Mouse (Mus musculus): ENCODE results near the gene Raly. TPM values are rescaled to one million over a fixed set of nuclear protein-coding genes. Genes with fewer than 3 reads are reported as not detected.

The Raly gene
- total and polyA plus RNA-seq, 3 experiments = 214 to 334 (median 277) TPM

DNA sequence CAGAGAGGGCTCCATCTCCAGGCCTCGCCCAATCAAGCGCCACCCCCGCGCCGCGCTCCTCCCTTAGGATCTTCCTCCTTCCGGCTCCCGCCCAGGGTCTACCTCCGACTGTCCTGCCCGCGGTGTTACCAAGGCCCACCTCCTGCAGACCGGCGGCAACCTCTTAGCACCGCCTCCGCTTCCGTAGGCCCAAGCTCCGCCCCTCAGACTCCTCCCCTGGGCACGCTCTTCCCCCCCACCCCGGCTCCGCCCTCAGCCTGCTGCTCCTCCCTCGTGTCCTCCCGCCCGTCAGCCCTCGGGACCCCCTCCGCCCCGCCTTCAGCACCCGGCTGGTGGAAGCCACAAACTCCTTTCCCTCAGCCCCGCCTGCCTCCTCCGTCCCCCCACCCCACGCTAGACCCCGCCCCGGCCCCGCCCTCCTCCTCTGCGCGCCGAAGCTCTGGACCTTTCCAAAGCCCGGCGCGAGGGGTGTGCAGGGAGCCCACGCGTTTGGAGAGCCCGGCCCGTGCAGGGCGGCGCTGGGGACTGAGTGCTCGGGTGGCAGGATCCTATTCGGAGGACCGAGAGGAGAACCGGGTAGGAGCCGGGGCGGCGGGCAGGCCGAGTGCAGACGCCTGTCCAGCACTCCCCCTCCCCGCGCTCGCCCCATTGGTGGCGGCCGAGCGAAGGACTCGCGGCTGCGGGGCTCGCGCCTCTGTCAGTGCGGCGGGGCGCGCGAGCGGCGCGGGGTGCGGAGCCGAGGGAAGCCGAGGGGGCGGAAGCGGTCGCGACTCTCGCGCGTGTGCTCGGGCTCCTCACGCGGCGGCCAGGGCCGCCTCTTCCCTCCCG is at the start of gene Raly, which contains the start of gene a (continued):
- no peak for TF ChIP-seq ETS1 (conservative IDR thresholded peaks at IDR 0.05; ENCODE audit: low read depth, low read length)

DNA sequence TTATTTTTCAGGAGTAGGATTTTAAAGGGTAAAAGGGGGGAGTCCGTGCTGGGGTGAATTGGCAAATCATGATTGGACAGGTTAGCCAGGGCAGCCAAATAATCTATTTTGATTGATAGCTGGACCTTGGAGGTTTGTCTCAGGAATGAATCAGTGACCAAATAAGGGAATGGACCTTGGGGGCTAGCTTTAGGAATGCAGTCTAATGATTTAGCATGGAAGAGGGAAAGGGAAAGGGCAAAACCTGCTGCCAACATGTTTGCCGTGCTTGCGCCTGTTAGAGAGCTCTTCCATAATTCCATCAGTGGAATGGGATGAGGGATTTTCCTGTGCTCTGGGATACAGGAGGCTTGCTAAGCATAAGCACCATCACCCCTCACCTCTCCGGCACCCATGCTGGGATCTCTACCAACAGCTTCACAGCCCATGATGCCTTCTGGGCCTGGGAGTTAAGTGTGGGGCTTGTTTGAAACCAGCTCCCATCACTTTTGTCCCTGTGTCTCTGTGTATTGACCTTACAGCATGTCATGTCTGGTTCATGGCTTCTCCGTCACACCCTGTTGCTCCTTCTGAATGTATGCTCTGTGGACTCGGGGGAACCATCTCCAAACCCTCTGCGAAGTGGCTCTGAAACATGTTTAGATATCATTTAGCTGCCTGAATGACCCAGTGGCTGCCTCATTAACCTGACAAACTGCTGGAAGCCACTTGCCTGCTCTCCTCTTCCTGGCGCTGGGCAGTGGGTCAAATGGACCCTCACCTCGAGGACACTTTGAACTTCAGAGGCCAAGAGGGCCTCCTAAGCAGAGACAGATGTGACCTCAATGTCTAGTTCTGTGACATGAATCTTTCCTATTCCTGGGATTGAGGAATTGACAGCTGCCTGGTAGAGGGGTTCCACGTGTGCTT is 47.7 kb upstream of the Raly start:
- Histone ChIP-seq H3K4me3 (replicated peaks in 1 of 3; ENCODE audit: low read depth in 2 of 3, low read length in 2 of 3, poor library complexity in 1 of 3) (no peak overlapping the region), H3K36me3 (replicated peaks in 1 of 2; ENCODE audit: control insufficient read depth in 1 of 2, insufficient read depth in 1 of 2, low read length in 1 of 2) (no peaks in the 10 kb centered on the region), H3K27me3 (replicated peaks) (peaks cover 1% of the 10 kb centered on the region), H3K79me2 (replicated peaks; ENCODE audit: control insufficient read depth, extremely low read depth, insufficient read depth, poor library complexity, severe bottlenecking) (no peaks in the 10 kb centered on the region), H3K27ac (ENCODE audit: insufficient read depth, low read depth) (no peak overlapping the region), H3K9me3 (replicated peaks; ENCODE audit: low read length) (no peaks in the 10 kb centered on the region), H3K4me2 (ENCODE audit: insufficient read depth, low read depth, poor library complexity, severe bottlenecking) (no peak overlapping the region), H3K9ac (ENCODE audit: insufficient read depth, low read depth) (no peak overlapping the region), H3K4me1 (ENCODE audit: control insufficient read depth in 1 of 2, insufficient read depth in 2 of 2) (peaks cover 3 to 5% of the 10 kb centered on the region in 2 experiments; a peak in 1 of 4 replicates)
- no peak for DNase-seq (ENCODE audit: extremely low read depth)
- dilution Hi-C loops (cut with MboI; ENCODE audit: extremely low pct_ligation_motif_present, extremely low pct_unique_long_range_greater_than_20kb, low sequenced_read_pairs) (no loop called here), in situ Hi-C loops (cut with MboI; ENCODE audit: low pct_ligation_motif_present, low pct_unique_long_range_greater_than_20kb, low sequenced_read_pairs) (no loop called here)
- TF ChIP-seq JUN (IDR thresholded peaks at IDR 0.05; ENCODE audit: insufficient read depth, low read depth, low read length) (no peak), E2F4 (IDR thresholded peaks at IDR 0.05; ENCODE audit: insufficient replicate concordance, low read depth, low read length) (no peak), PAX5 (IDR thresholded peaks at IDR 0.05; ENCODE audit: low read length) (no peak), USF2 (conservative IDR thresholded peaks at IDR 0.05; ENCODE audit: low read depth, low read length) (no peak), USF1 (IDR thresholded peaks at IDR 0.05; ENCODE audit: low read depth, low read length) (no peak), NRF1 (IDR thresholded peaks at IDR 0.05; ENCODE audit: low read depth, low read length) (no peak), MAZ (IDR thresholded peaks at IDR 0.05; ENCODE audit: low read depth, low read length) (no peak), GABPA (IDR thresholded peaks at IDR 0.05; ENCODE audit: insufficient replicate concordance, low read depth, low read length) (no peak), SMC3 (IDR thresholded peaks at IDR 0.05; ENCODE audit: low read depth, low read length) (no peak), RCOR1 (conservative IDR thresholded peaks at IDR 0.05; ENCODE audit: low read depth, low read length) (no peak), ZMIZ1 (IDR thresholded peaks at IDR 0.05; ENCODE audit: low read depth, low read length) (no peak), ZKSCAN1 (IDR thresholded peaks at IDR 0.05; ENCODE audit: borderline replicate concordance, low read depth, low read length) (no peak), POLR2A (IDR thresholded peaks at IDR 0.05; ENCODE audit: low read depth, low read length) (no peak), ELF1 (IDR thresholded peaks at IDR 0.05; ENCODE audit: low read depth, low read length) (no peak), TBP (conservative IDR thresholded peaks at IDR 0.05; ENCODE audit: low read depth, low read length) (no peak), IRF4 (IDR thresholded peaks at IDR 0.05; ENCODE audit: low read depth, low read length) (no peak), BHLHE40 (IDR thresholded peaks at IDR 0.05; ENCODE audit: low read depth, low read length) (no peak)
